Mouse (Mus musculus) C2C12 (cell line): ENCODE results near the gene Jag2. TPM values are rescaled to one million over a fixed set of nuclear protein-coding genes. Genes with fewer than 3 reads are reported as not detected.

Experiments
- H3K27me3 ChIP-seq: one replicate; pipeline ENCODE4 v1.6.1; 2011; ENCODE audit not compliant: control insufficient read depth, insufficient read depth, insufficient read length
- H3K36me3 ChIP-seq: one replicate; pipeline ENCODE4 v1.6.1; 2011; ENCODE audit not compliant: control insufficient read depth, insufficient read depth
- H3K4me3 ChIP-seq: one replicate; pipeline ENCODE4 v1.5.1; 2011; ENCODE audit warnings: mild to moderate bottlenecking, control low read depth; ENCODE audit not compliant: poor library complexity, insufficient read depth, severe bottlenecking
- H3K79me2 ChIP-seq: one replicate; pipeline ENCODE4 v1.6.1; 2011; ENCODE audit not compliant: control insufficient read depth, insufficient read depth
- H3K79me3 ChIP-seq: one replicate; pipeline ENCODE4 v1.6.1; 2011; ENCODE audit warnings: low read depth, control low read depth
- H3ac ChIP-seq: one replicate; pipeline ENCODE3; 2011; ENCODE audit warnings: low read depth; ENCODE audit not compliant: control insufficient read depth, insufficient read length
- CEBPB ChIP-seq: IDR thresholded peaks from one replicate; pipeline ENCODE4 v1.6.1; 2011; ENCODE audit warnings: low read depth, mild to moderate bottlenecking, control low read depth, moderate library complexity
- CTCF ChIP-seq: IDR thresholded peaks from one replicate; pipeline ENCODE4 v1.5.1; 2011; ENCODE audit not compliant: control insufficient read depth, insufficient read depth, insufficient read length
- FOSL1 ChIP-seq: IDR thresholded peaks from one replicate; pipeline ENCODE4 v1.8.0; 2011; ENCODE audit warnings: mild to moderate bottlenecking, low read length; ENCODE audit not compliant: poor library complexity, insufficient read depth, severe bottlenecking
- MAX ChIP-seq: IDR thresholded peaks from one replicate; pipeline ENCODE4 v1.6.1; 2011; ENCODE audit warnings: mild to moderate bottlenecking, control low read depth
- MYOD1 ChIP-seq: IDR thresholded peaks from one replicate; pipeline ENCODE4 v1.6.1; 2011; ENCODE audit warnings: low read depth; ENCODE audit not compliant: control insufficient read depth, insufficient read length
- MYOG ChIP-seq: IDR thresholded peaks from one replicate; pipeline ENCODE4 v1.6.1; 2011; ENCODE audit not compliant: control insufficient read depth, insufficient read length; ENCODE audit errors: extremely low read depth
- USF1 ChIP-seq: IDR thresholded peaks from one replicate; pipeline ENCODE4 v1.6.1; 2011; ENCODE audit warnings: low read depth, mild to moderate bottlenecking, control low read depth, moderate library complexity
- polyA plus RNA-seq: library from polyadenylated mRNA; unstranded; fragments of >200 nt; fragmentation: generic; extraction: Trizol; gene quantifications from one replicate; pipeline ENCODE4 v1.2.1, GENCODE M21; 2012; ENCODE audit warnings: missing spikeins

The Jag2 gene
- polyA plus RNA-seq, 1 experiment, result 85.1 TPM

GRCm38 (mm10) chr12:112965783-112966182 is 36.2 kb upstream of the Jag2 start:
- TF ChIP-seq FOSL1 (no peak), CEBPB (no peak), MYOG (no peak), USF1 (no peak), CTCF (no peak), MAX (no peak), MYOD1 (no peak)
- no peaks in the 10 kb centered on the region for H3K79me3 ChIP-seq
- H3K79me2 ChIP-seq, result no peaks in the 10 kb centered on the region
- no peak overlapping the region for H3ac ChIP-seq
- H3K27me3 ChIP-seq, result no peaks in the 10 kb centered on the region
- no peak overlapping the region for H3K4me3 ChIP-seq
- peaks cover 93% of the 10 kb centered on the region for H3K36me3 ChIP-seq

GRCm38 (mm10) chr12:112961872-112962271 is 32.3 kb upstream of the Jag2 start:
- Histone ChIP-seq H3K79me3 (no peaks in the 10 kb centered on the region), H3K4me3 (no peak overlapping the region), H3ac (no peak overlapping the region), H3K27me3 (no peaks in the 10 kb centered on the region), H3K36me3 (peaks cover 75% of the 10 kb centered on the region), H3K79me2 (no peaks in the 10 kb centered on the region)
- TF ChIP-seq CTCF (no peak), MYOG (no peak), MAX (no peak), CEBPB (no peak), USF1 (no peak), MYOD1 (no peak), FOSL1 (no peak)

DNA sequence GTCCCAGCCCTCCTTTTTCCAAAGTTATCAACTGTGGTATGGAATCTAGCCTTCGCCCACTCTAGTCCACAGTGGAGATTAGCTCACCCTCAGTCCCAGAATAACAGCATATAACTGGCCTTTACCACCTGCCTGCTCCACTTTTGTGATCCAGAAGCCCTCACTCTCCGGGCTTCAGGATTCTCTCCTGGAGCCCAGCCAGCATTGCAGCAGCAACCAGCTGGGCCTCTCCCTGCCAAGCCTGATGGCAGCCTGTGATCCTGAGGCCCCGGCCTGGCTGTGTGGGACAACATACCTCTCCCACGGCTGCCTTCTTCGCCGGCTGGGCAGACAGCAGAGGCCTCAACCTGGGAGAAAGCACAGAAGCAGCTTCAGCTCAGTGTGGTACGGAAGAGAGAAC is 31.9 kb upstream of the Jag2 start:
- no peaks in the 10 kb centered on the region for H3K79me2 ChIP-seq
- no peak for TF ChIP-seq MYOD1
- no peak for TF ChIP-seq MAX
- no peak for TF ChIP-seq FOSL1
- TF ChIP-seq MYOG, result no peak
- no peak for TF ChIP-seq CTCF
- TF ChIP-seq USF1, result no peak
- TF ChIP-seq CEBPB, result no peak
- H3K4me3 ChIP-seq, result no peak overlapping the region
- no peaks in the 10 kb centered on the region for H3K79me3 ChIP-seq
- H3K36me3 ChIP-seq, result peaks cover 71% of the 10 kb centered on the region
- H3K27me3 ChIP-seq, result no peaks in the 10 kb centered on the region
- no peak overlapping the region for H3ac ChIP-seq

- Histone ChIP-seq H3K27me3 (no peaks in the 10 kb centered on the region), H3K79me3 (no peaks in the 10 kb centered on the region), H3K36me3 (peaks cover 51% of the 10 kb centered on the region), H3K4me3 (no peak overlapping the region), H3K79me2 (no peaks in the 10 kb centered on the region), H3ac (peak overlapping the region; percentile 3)
- TF ChIP-seq MYOG, result no peak
- TF ChIP-seq USF1, result no peak
- TF ChIP-seq MYOD1, result no peak
- TF ChIP-seq MAX, result no peak
- no peak for TF ChIP-seq FOSL1
- TF ChIP-seq CTCF, result no peak
- TF ChIP-seq CEBPB, result no peak
Measured at GRCm38 (mm10) chr12:112959421-112959820, 29.8 kb upstream of the Jag2 start.

GRCm38 (mm10) chr12:112958303-112958702 is 28.7 kb upstream of the Jag2 start:
- TF ChIP-seq CTCF, result peak; percentile 37
- TF ChIP-seq CEBPB, result no peak
- no peak for TF ChIP-seq MYOG
- Histone ChIP-seq H3K27me3 (no peaks in the 10 kb centered on the region), H3K79me2 (no peaks in the 10 kb centered on the region), H3K79me3 (no peaks in the 10 kb centered on the region), H3ac (no peak overlapping the region), H3K36me3 (peaks cover 41% of the 10 kb centered on the region), H3K4me3 (no peak overlapping the region)

DNA sequence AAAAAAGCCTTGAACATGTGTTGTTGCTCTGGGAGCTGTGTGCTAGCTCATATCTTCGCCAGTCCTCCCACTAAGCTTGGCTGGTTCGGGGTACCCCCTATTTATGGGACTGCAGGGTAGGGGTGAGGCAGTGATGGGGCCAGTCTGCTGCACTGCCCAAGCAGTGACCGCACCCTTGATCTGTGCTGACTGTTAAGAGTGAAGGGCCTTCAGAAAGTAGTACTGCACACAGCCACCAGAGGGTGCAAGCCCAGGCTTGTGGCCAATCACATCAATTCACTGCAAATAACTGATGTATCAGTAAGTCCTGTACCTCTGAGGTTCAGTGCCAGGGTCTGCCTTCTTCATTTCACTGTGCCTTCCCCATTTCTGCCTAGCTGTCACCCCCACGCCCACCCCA is 26.2 kb upstream of the Jag2 start:
- peaks cover 21% of the 10 kb centered on the region for H3K36me3 ChIP-seq
- no peaks in the 10 kb centered on the region for H3K79me3 ChIP-seq
- TF ChIP-seq MAX, result no peak
- peak; percentile 39 for TF ChIP-seq CTCF
- no peak for TF ChIP-seq USF1
- H3K79me2 ChIP-seq, result no peaks in the 10 kb centered on the region
- no peak overlapping the region for H3ac ChIP-seq
- no peak overlapping the region for H3K4me3 ChIP-seq
- no peaks in the 10 kb centered on the region for H3K27me3 ChIP-seq
